Mouse (Mus musculus): ENCODE measurements at regions not wholly inside any gene's neighbourhood (a gene's known extent, or its start where the extent isn't known, plus 50 kb on each side); places are given as distances from the start of the nearest gene placed in this dataset.

- Histone ChIP-seq H3K9me3 (ENCODE audit: control insufficient read depth, low read length) (no peaks in the 10 kb centered on the region), H3K9ac (replicated peaks; ENCODE audit: low read depth, low read length) (no peak overlapping the region), H3K27me3 (ENCODE audit: control insufficient read depth, insufficient read depth, low read length) (no peaks in the 10 kb centered on the region), H3K4me3 (ENCODE audit: low read depth, low read length) (no peak overlapping the region), H3K27ac (ENCODE audit: low read depth, low read length) (no peak overlapping the region), H3K4me2 (ENCODE audit: low read depth, low read length) (no peak overlapping the region), H3K4me1 (ENCODE audit: control insufficient read depth, insufficient read depth, low read length) (no peaks in the 10 kb centered on the region), H3K36me3 (ENCODE audit: control insufficient read depth, insufficient read depth, low read length) (no peaks in the 10 kb centered on the region)
- 14% methylated on average over 3 of the region's 3 CpGs for WGBS
- ATAC-seq (ENCODE audit: low read depth), result peak; percentile 70; the same call in 1 of the 2 replicates
These were observed 595.5 kb downstream of the Tns3 start for GRCm38 (mm10) chr11:8068873-8069272.

GRCm38 (mm10) chr11:8067330-8067729 lies 597.0 kb downstream of the Tns3 start:
- H3K27ac ChIP-seq (ENCODE audit: low read depth, low read length), result no peak overlapping the region
- H3K4me3 ChIP-seq (ENCODE audit: low read depth, low read length), result no peak overlapping the region
- WGBS, result 89% methylated on average over 4 of the region's 4 CpGs
- H3K27me3 ChIP-seq (ENCODE audit: control insufficient read depth, insufficient read depth, low read length), result no peaks in the 10 kb centered on the region
- no peaks in the 10 kb centered on the region for H3K4me1 ChIP-seq (ENCODE audit: control insufficient read depth, insufficient read depth, low read length)
- no peak overlapping the region for H3K4me2 ChIP-seq (ENCODE audit: low read depth, low read length)
- no peaks in the 10 kb centered on the region for H3K9me3 ChIP-seq (ENCODE audit: control insufficient read depth, low read length)
- ATAC-seq (ENCODE audit: low read depth), result no peak
- H3K9ac ChIP-seq (replicated peaks; ENCODE audit: low read depth, low read length), result no peak overlapping the region
- no peaks in the 10 kb centered on the region for H3K36me3 ChIP-seq (ENCODE audit: control insufficient read depth, insufficient read depth, low read length)

GRCm38 (mm10) chr11:8065811-8066210 lies 598.5 kb downstream of the Tns3 start:
- Histone ChIP-seq H3K36me3 (ENCODE audit: control insufficient read depth, insufficient read depth, low read length) (no peaks in the 10 kb centered on the region), H3K9me3 (ENCODE audit: control insufficient read depth, low read length) (no peaks in the 10 kb centered on the region), H3K9ac (replicated peaks; ENCODE audit: low read depth, low read length) (no peak overlapping the region), H3K27ac (ENCODE audit: low read depth, low read length) (no peak overlapping the region), H3K4me2 (ENCODE audit: low read depth, low read length) (no peak overlapping the region), H3K4me1 (ENCODE audit: control insufficient read depth, insufficient read depth, low read length) (no peaks in the 10 kb centered on the region), H3K27me3 (ENCODE audit: control insufficient read depth, insufficient read depth, low read length) (no peaks in the 10 kb centered on the region), H3K4me3 (ENCODE audit: low read depth, low read length) (no peak overlapping the region)
- no peak for ATAC-seq (ENCODE audit: low read depth)
- WGBS, result 94% methylated on average over 5 of the region's 5 CpGs

- no peak for ATAC-seq (ENCODE audit: low read depth)
- WGBS, result 94% methylated on average over 1 of the region's 1 CpGs
- no peaks in the 10 kb centered on the region for H3K27me3 ChIP-seq (ENCODE audit: control insufficient read depth, insufficient read depth, low read length)
These were observed 599.2 kb downstream of the Tns3 start for GRCm38 (mm10) chr11:8065086-8065485.

GRCm38 (mm10) chr11:8061989-8062388 lies 602.3 kb downstream of the Tns3 start:
- WGBS, result 93% methylated on average over 3 of the region's 3 CpGs
- H3K36me3 ChIP-seq (ENCODE audit: control insufficient read depth, insufficient read depth, low read length), result no peaks in the 10 kb centered on the region
- no peak overlapping the region for H3K27ac ChIP-seq (ENCODE audit: low read depth, low read length)
- H3K4me1 ChIP-seq (ENCODE audit: control insufficient read depth, insufficient read depth, low read length), result no peaks in the 10 kb centered on the region
- H3K4me2 ChIP-seq (ENCODE audit: low read depth, low read length), result no peak overlapping the region
- H3K9me3 ChIP-seq (ENCODE audit: control insufficient read depth, low read length), result no peaks in the 10 kb centered on the region
- no peak overlapping the region for H3K4me3 ChIP-seq (ENCODE audit: low read depth, low read length)
- no peaks in the 10 kb centered on the region for H3K27me3 ChIP-seq (ENCODE audit: control insufficient read depth, insufficient read depth, low read length)
- H3K9ac ChIP-seq (replicated peaks; ENCODE audit: low read depth, low read length), result no peak overlapping the region
- ATAC-seq (ENCODE audit: low read depth), result no peak

More at GRCm38 (mm10) chr11:8065086-8065485, 599.2 kb downstream of the Tns3 start:
- Histone ChIP-seq H3K4me2 (ENCODE audit: low read depth, low read length) (no peak overlapping the region), H3K36me3 (ENCODE audit: control insufficient read depth, insufficient read depth, low read length) (no peaks in the 10 kb centered on the region), H3K4me1 (ENCODE audit: control insufficient read depth, insufficient read depth, low read length) (no peaks in the 10 kb centered on the region), H3K27ac (ENCODE audit: low read depth, low read length) (no peak overlapping the region), H3K9me3 (ENCODE audit: control insufficient read depth, low read length) (no peaks in the 10 kb centered on the region), H3K4me3 (ENCODE audit: low read depth, low read length) (no peak overlapping the region), H3K9ac (replicated peaks; ENCODE audit: low read depth, low read length) (no peak overlapping the region)

GRCm38 (mm10) chr11:8061573-8061972 lies 602.8 kb downstream of the Tns3 start:
- no peak overlapping the region for H3K9ac ChIP-seq (replicated peaks; ENCODE audit: low read depth, low read length)
- no peak overlapping the region for H3K27ac ChIP-seq (ENCODE audit: low read depth, low read length)
- WGBS, result 80% methylated on average over 3 of the region's 3 CpGs
- no peaks in the 10 kb centered on the region for H3K36me3 ChIP-seq (ENCODE audit: control insufficient read depth, insufficient read depth, low read length)
- H3K27me3 ChIP-seq (ENCODE audit: control insufficient read depth, insufficient read depth, low read length), result no peaks in the 10 kb centered on the region
- no peak overlapping the region for H3K4me2 ChIP-seq (ENCODE audit: low read depth, low read length)
- no peak overlapping the region for H3K4me3 ChIP-seq (ENCODE audit: low read depth, low read length)
- ATAC-seq (ENCODE audit: low read depth), result no peak
- no peaks in the 10 kb centered on the region for H3K4me1 ChIP-seq (ENCODE audit: control insufficient read depth, insufficient read depth, low read length)
- H3K9me3 ChIP-seq (ENCODE audit: control insufficient read depth, low read length), result no peaks in the 10 kb centered on the region

GRCm38 (mm10) chr11:8051499-8051898 lies 612.8 kb downstream of the Tns3 start:
- Histone ChIP-seq H3K4me1 (ENCODE audit: control insufficient read depth, insufficient read depth, low read length) (no peaks in the 10 kb centered on the region), H3K4me2 (ENCODE audit: low read depth, low read length) (no peak overlapping the region), H3K4me3 (ENCODE audit: low read depth, low read length) (no peak overlapping the region), H3K27ac (ENCODE audit: low read depth, low read length) (no peak overlapping the region), H3K9ac (replicated peaks; ENCODE audit: low read depth, low read length) (no peak overlapping the region), H3K9me3 (ENCODE audit: control insufficient read depth, low read length) (no peaks in the 10 kb centered on the region), H3K36me3 (ENCODE audit: control insufficient read depth, insufficient read depth, low read length) (no peaks in the 10 kb centered on the region), H3K27me3 (ENCODE audit: control insufficient read depth, insufficient read depth, low read length) (no peaks in the 10 kb centered on the region)
- ATAC-seq (ENCODE audit: low read depth), result no peak
- 36% methylated on average over 4 of the region's 4 CpGs for WGBS

- Histone ChIP-seq H3K9ac (replicated peaks; ENCODE audit: low read depth, low read length) (no peak overlapping the region), H3K27ac (ENCODE audit: low read depth, low read length) (no peak overlapping the region), H3K27me3 (ENCODE audit: control insufficient read depth, insufficient read depth, low read length) (no peaks in the 10 kb centered on the region), H3K4me1 (ENCODE audit: control insufficient read depth, insufficient read depth, low read length) (no peaks in the 10 kb centered on the region), H3K36me3 (ENCODE audit: control insufficient read depth, insufficient read depth, low read length) (no peaks in the 10 kb centered on the region), H3K4me3 (ENCODE audit: low read depth, low read length) (no peak overlapping the region), H3K4me2 (ENCODE audit: low read depth, low read length) (no peak overlapping the region), H3K9me3 (ENCODE audit: control insufficient read depth, low read length) (no peaks in the 10 kb centered on the region)
- ATAC-seq (ENCODE audit: low read depth), result no peak
- WGBS, result 88% methylated on average over 3 of the region's 3 CpGs
These were observed 619.2 kb downstream of the Tns3 start for GRCm38 (mm10) chr11:8045086-8045485.

- Histone ChIP-seq H3K27me3 (ENCODE audit: control insufficient read depth, insufficient read depth, low read length) (no peaks in the 10 kb centered on the region), H3K9me3 (ENCODE audit: control insufficient read depth, low read length) (no peaks in the 10 kb centered on the region), H3K36me3 (ENCODE audit: control insufficient read depth, insufficient read depth, low read length) (no peaks in the 10 kb centered on the region), H3K4me1 (ENCODE audit: control insufficient read depth, insufficient read depth, low read length) (no peaks in the 10 kb centered on the region), H3K27ac (ENCODE audit: low read depth, low read length) (no peak overlapping the region), H3K4me2 (ENCODE audit: low read depth, low read length) (no peak overlapping the region), H3K9ac (replicated peaks; ENCODE audit: low read depth, low read length) (no peak overlapping the region), H3K4me3 (ENCODE audit: low read depth, low read length) (no peak overlapping the region)
- WGBS, result 76% methylated on average over 2 of the region's 2 CpGs
- ATAC-seq (ENCODE audit: low read depth), result no peak
These were observed 634.2 kb downstream of the Tns3 start for GRCm38 (mm10) chr11:8030119-8030518.

- Histone ChIP-seq H3K4me2 (ENCODE audit: low read depth, low read length) (no peak overlapping the region), H3K9ac (replicated peaks; ENCODE audit: low read depth, low read length) (no peak overlapping the region), H3K27me3 (ENCODE audit: control insufficient read depth, insufficient read depth, low read length) (no peaks in the 10 kb centered on the region), H3K9me3 (ENCODE audit: control insufficient read depth, low read length) (no peaks in the 10 kb centered on the region), H3K4me1 (ENCODE audit: control insufficient read depth, insufficient read depth, low read length) (no peaks in the 10 kb centered on the region), H3K36me3 (ENCODE audit: control insufficient read depth, insufficient read depth, low read length) (no peaks in the 10 kb centered on the region), H3K27ac (ENCODE audit: low read depth, low read length) (no peak overlapping the region), H3K4me3 (ENCODE audit: low read depth, low read length) (no peak overlapping the region)
- 78% methylated on average over 1 of the region's 1 CpGs for WGBS
- no peak for ATAC-seq (ENCODE audit: low read depth)
These were observed 656.5 kb downstream of the Tns3 start for GRCm38 (mm10) chr11:8007801-8008200.

Data from neural tube, embryonic 14.5 days (tissue).